Mouse (Mus musculus): Measurements from ENCODE around the gene Chst3.
"Not testable (repeated sequence)": the region's sequence is repeated elsewhere in the genome, so short reads cannot be mapped to it uniquely, and the experiment has no call there.

The Chst3 gene

GRCm38 (mm10) chr10:60196971-60197370 is 22.1 kb downstream of the Chst3 start:
- no peak for DNase-seq

GRCm38 (mm10) chr10:60195087-60195486 is 24.0 kb downstream of the Chst3 start:
- peak; percentile 76 for DNase-seq

GRCm38 (mm10) chr10:60193532-60194423 is 25.3 kb downstream of the Chst3 start:
- DNase-seq: peak; percentile 85

GRCm38 (mm10) chr10:60191796-60192195 is 27.3 kb downstream of the Chst3 start:
- peak; percentile 86 for DNase-seq

GRCm38 (mm10) chr10:60189534-60190186 is 29.4 kb downstream of the Chst3 start:
- DNase-seq: no peak

- peak; percentile 36 for DNase-seq
Observed at GRCm38 (mm10) chr10:60186191-60186945, 32.7 kb downstream of the Chst3 start.

GRCm38 (mm10) chr10:60185023-60185709 is 33.9 kb downstream of the Chst3 start:
- peak; percentile 59 for DNase-seq

- not testable (repeated sequence) for DNase-seq
Observed at GRCm38 (mm10) chr10:60175306-60175705, 43.8 kb downstream of the Chst3 start.

- DNase-seq: no peak
Observed at GRCm38 (mm10) chr10:60174506-60174905, 44.6 kb downstream of the Chst3 start.

- DNase-seq: peak; percentile 77
Observed at GRCm38 (mm10) chr10:60173035-60173434, 46.0 kb downstream of the Chst3 start.

GRCm38 (mm10) chr10:60172306-60172705 is 46.8 kb downstream of the Chst3 start:
- DNase-seq: no peak

GRCm38 (mm10) chr10:60171368-60171767 is 47.7 kb downstream of the Chst3 start:
- no peak for DNase-seq

GRCm38 (mm10) chr10:60170326-60171089 is 48.6 kb downstream of the Chst3 start:
- DNase-seq: no peak

GRCm38 (mm10) chr10:60168960-60169359 is 50.1 kb downstream of the Chst3 start:
- DNase-seq: no peak

- DNase-seq: no peak
Observed at GRCm38 (mm10) chr10:60168306-60168705, 50.8 kb downstream of the Chst3 start.

GRCm38 (mm10) chr10:60166068-60166467 is 53.0 kb downstream of the Chst3 start:
- no peak for DNase-seq

GRCm38 (mm10) chr10:60164869-60165268 is 54.2 kb downstream of the Chst3 start:
- DNase-seq: no peak

- no peak for DNase-seq
Observed at GRCm38 (mm10) chr10:60162973-60163255, 56.1 kb downstream of the Chst3 start.

- not testable (repeated sequence) for DNase-seq
Observed at GRCm38 (mm10) chr10:60162184-60162972, 56.7 kb downstream of the Chst3 start.

- DNase-seq: not testable (repeated sequence)
Observed at GRCm38 (mm10) chr10:60161397-60161796, 57.7 kb downstream of the Chst3 start.

- DNase-seq: no peak
Observed at GRCm38 (mm10) chr10:60158144-60158543, 60.9 kb downstream of the Chst3 start.
